Mouse (Mus musculus) lung, adult 2 months (tissue): ENCODE measurements around the gene Gm17509.

Experiments
- CTCF ChIP-seq: fragments of 200-500 bp; IDR thresholded peaks from 2 replicates; pipeline ENCODE4 v1.5.1; 2011; ENCODE audit warnings: mild to moderate bottlenecking, low read length, control low read depth; ENCODE audit not compliant: insufficient read depth
- POLR2A ChIP-seq: fragments of 200-500 bp; IDR thresholded peaks from 2 replicates; pipeline ENCODE4 v1.6.1; 2011; ENCODE audit warnings: low read depth, mild to moderate bottlenecking, control low read depth, low read length, borderline replicate concordance; ENCODE audit errors: extremely low read depth

DNA sequence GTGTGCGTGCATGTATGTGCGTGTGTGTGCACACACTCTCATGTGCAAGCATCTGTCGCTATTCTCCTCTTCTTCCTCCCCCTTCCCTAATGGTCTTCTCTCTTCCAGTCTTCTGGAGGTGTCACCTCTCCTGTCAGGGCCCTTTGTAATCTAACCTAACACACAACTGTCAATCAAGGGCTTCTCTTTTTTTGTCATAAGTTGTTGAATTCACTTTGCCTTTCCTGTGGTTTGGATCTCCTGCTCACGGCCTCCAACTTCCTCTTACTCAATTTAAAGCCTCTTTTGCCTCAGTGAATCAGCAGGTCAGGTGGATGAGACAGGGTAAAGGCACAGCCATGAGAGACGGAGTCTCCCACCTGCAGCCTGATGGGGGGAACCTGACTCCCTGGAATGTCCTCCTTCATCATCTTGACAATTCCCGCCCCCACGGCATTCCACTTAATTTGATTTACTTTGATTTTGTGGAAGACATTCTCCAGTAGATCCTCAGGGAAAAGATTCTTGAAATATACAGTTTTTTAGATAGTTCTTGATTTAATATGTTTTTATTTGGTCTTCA is 27.4 kb downstream of the Gm17509 start:
- no peak for TF ChIP-seq POLR2A
- TF ChIP-seq CTCF, result no peak
